17 mouse cellular contexts compared by ENCODE assay signal in genomic region chr19:46897135-46897534, GRCm38 (mm10).
DNase-seq lines count a peak whose midpoint lies in the region; ATAC-seq and TF ChIP-seq lines count a peak whose summit lies in the region.
"Had no signal": no experiment of that assay in that cellular context is flagged by ENCODE, and none has a peak within 500 bp of the region (broad histone marks: within the 10 kb centered on the region; RNA-seq: fewer than 3 reads in every experiment).

No protein-coding gene starts in this region.

- peak; percentile 61 for TF ChIP-seq RAD21 in MEL (IDR thresholded peaks at IDR 0.05; ENCODE audit: low read depth, low read length)

- H3K27me3 ChIP-seq in hindbrain, postnatal 0 days (ENCODE audit: insufficient read depth, low read length): no peaks in the 10 kb centered on the region
- H3K27me3 ChIP-seq in hindbrain, embryonic 13.5 days: no peaks in the 10 kb centered on the region
- H3K27me3 ChIP-seq in lung, embryonic 14.5 days (ENCODE audit: insufficient read depth, low read length): no peaks in the 10 kb centered on the region
- no peaks in the 10 kb centered on the region for H3K27me3 ChIP-seq in MEL (ENCODE audit: control insufficient read depth in 1 of 2, insufficient read depth in 2 of 2, low read length in 2 of 2)
- no peaks in the 10 kb centered on the region for H3K27me3 ChIP-seq in stomach, postnatal 0 days (ENCODE audit: control insufficient read depth, insufficient read depth, low read length)
- H3K27me3 ChIP-seq: embryonic facial prominence, embryonic 13.5 days; forebrain, embryonic 12.5 days; liver, embryonic 13.5 days; midbrain, embryonic 15.5 days; neural tube, embryonic 12.5 days; stomach, embryonic 15.5 days had no signal

- TF ChIP-seq EP300 in MEL (IDR thresholded peaks at IDR 0.05; ENCODE audit: low read depth in 1 of 2, low read length in 2 of 2): no peak
- TF ChIP-seq EP300 in stomach, postnatal 0 days (optimal IDR thresholded peaks at IDR 0.05): no peak

- no peak overlapping the region for H3K9ac ChIP-seq in hindbrain, postnatal 0 days (replicated peaks; ENCODE audit: low read length)
- H3K9ac ChIP-seq in hindbrain, embryonic 13.5 days: no peak overlapping the region
- H3K9ac ChIP-seq in lung, embryonic 14.5 days: no peak overlapping the region
- H3K9ac ChIP-seq in MEL (ENCODE audit: control insufficient read depth, low read depth, low read length, poor library complexity, severe bottlenecking): no peak overlapping the region
- no peak overlapping the region for H3K9ac ChIP-seq in stomach, postnatal 0 days (ENCODE audit: low read length)
- H3K9ac ChIP-seq: embryonic facial prominence, embryonic 13.5 days; forebrain, embryonic 12.5 days; liver, embryonic 13.5 days; midbrain, embryonic 15.5 days; neural tube, embryonic 12.5 days; stomach, embryonic 15.5 days had no signal

- no peak overlapping the region for H3K4me3 ChIP-seq in hindbrain, postnatal 0 days (ENCODE audit: low read length)
- H3K4me3 ChIP-seq in hindbrain, embryonic 13.5 days: no peak overlapping the region
- H3K4me3 ChIP-seq in lung, embryonic 14.5 days (ENCODE audit: low read depth, low read length): no peak overlapping the region
- no peak overlapping the region for H3K4me3 ChIP-seq in MEL (ENCODE audit: control insufficient read depth in 1 of 2, insufficient read depth in 1 of 2, low read depth in 2 of 2, low read length in 2 of 2)
- no peak overlapping the region for H3K4me3 ChIP-seq in stomach, postnatal 0 days (ENCODE audit: low read depth, low read length)
- H3K4me3 ChIP-seq: embryonic facial prominence, embryonic 13.5 days; forebrain, embryonic 12.5 days; hindbrain, embryonic 10.5 days; liver, embryonic 13.5 days; midbrain, embryonic 15.5 days; neural tube, embryonic 12.5 days; stomach, embryonic 15.5 days had no signal

- no peaks in the 10 kb centered on the region for H3K79me2 ChIP-seq in MEL (ENCODE audit: control insufficient read depth, insufficient read depth, low read length, poor library complexity)

- peaks cover 12% of the 10 kb centered on the region for H3K36me3 ChIP-seq in hindbrain, postnatal 0 days (ENCODE audit: insufficient read depth, low read length)
- peaks cover 40% of the 10 kb centered on the region for H3K36me3 ChIP-seq in hindbrain, embryonic 13.5 days
- H3K36me3 ChIP-seq in lung, embryonic 14.5 days (ENCODE audit: insufficient read depth): peaks cover 40% of the 10 kb centered on the region
- H3K36me3 ChIP-seq in MEL (ENCODE audit: control insufficient read depth in 1 of 2, insufficient read depth in 2 of 2, low read length in 2 of 2): peaks cover 12 to 51% of the 10 kb centered on the region in 2 experiments
- peaks cover 9% of the 10 kb centered on the region for H3K36me3 ChIP-seq in stomach, postnatal 0 days (ENCODE audit: control insufficient read depth, insufficient read depth, low read length)

- TF ChIP-seq POLR2A in MEL (IDR thresholded peaks at IDR 0.05; ENCODE audit: control insufficient read depth in 1 of 2, insufficient read depth in 1 of 2, low read depth in 1 of 2, low read length in 2 of 2, poor library complexity in 1 of 2): no peak

- H3K4me1 ChIP-seq in hindbrain, postnatal 0 days (ENCODE audit: insufficient read depth, low read length): no peaks in the 10 kb centered on the region
- H3K4me1 ChIP-seq in hindbrain, embryonic 13.5 days (replicated peaks): no peaks in the 10 kb centered on the region
- H3K4me1 ChIP-seq in lung, embryonic 14.5 days (ENCODE audit: insufficient read depth): no peaks in the 10 kb centered on the region
- H3K4me1 ChIP-seq in MEL (ENCODE audit: control insufficient read depth in 1 of 2, insufficient read depth in 2 of 2, low read length in 2 of 2): peaks cover 8 to 11% of the 10 kb centered on the region in 2 experiments; a peak in 3 of 4 replicates
- no peaks in the 10 kb centered on the region for H3K4me1 ChIP-seq in stomach, postnatal 0 days (replicated peaks; ENCODE audit: control insufficient read depth, insufficient read depth)
- H3K4me1 ChIP-seq: embryonic facial prominence, embryonic 13.5 days; forebrain, embryonic 12.5 days; hindbrain, embryonic 10.5 days; midbrain, embryonic 15.5 days; neural tube, embryonic 12.5 days; stomach, embryonic 15.5 days had no signal

- peak; percentile 38 for TF ChIP-seq CTCF in hindbrain, postnatal 0 days (IDR thresholded peaks at IDR 0.05; ENCODE audit: low read depth)
- TF ChIP-seq CTCF in lung, embryonic 14.5 days (IDR thresholded peaks at IDR 0.05; ENCODE audit: low read depth): peak; percentile 34; the same call in 1 of the 2 replicates
- peak; percentile 57 to 70 (median 67) for TF ChIP-seq CTCF in MEL (IDR thresholded peaks at IDR 0.05 in 2 of 3, conservative IDR thresholded peaks at IDR 0.05 in 1 of 3; ENCODE audit: control insufficient read depth in 1 of 3, insufficient read depth in 1 of 3, low read depth in 2 of 3, low read length in 3 of 3, poor library complexity in 1 of 3, severe bottlenecking in 1 of 3)
- TF ChIP-seq CTCF in stomach, postnatal 0 days (IDR thresholded peaks at IDR 0.05; ENCODE audit: low read depth): peak; percentile 50

- 83% methylated on average over 3 of the region's 3 CpGs for WGBS in hindbrain, postnatal 0 days
- 91% methylated on average over 3 of the region's 3 CpGs for WGBS in hindbrain, embryonic 13.5 days
- 80% methylated on average over 3 of the region's 3 CpGs for WGBS in lung, embryonic 14.5 days
- 87% methylated on average over 3 of the region's 3 CpGs for WGBS in stomach, postnatal 0 days

- DNase-seq in hindbrain, postnatal 0 days (ENCODE audit: low spot score): no peak
- no peak for DNase-seq in lung, embryonic 14.5 days
- DNase-seq in lung, postnatal 36 days: no peak
- DNase-seq in MEL (ENCODE audit: low read depth, low spot score): peak; percentile 59
- no peak for DNase-seq in stomach, postnatal 0 days (ENCODE audit: low spot score)
- DNase-seq in layer of hippocampus, adult 9-10 months (ENCODE audit: low spot score): no peak
- DNase-seq: adrenal gland, postnatal 25 days; cerebellum, postnatal 36 days; kidney, adult 11 months; liver, embryonic 13.5 days had no signal

- H3K9me3 ChIP-seq in hindbrain, postnatal 0 days (ENCODE audit: low read length): no peaks in the 10 kb centered on the region
- H3K9me3 ChIP-seq in hindbrain, embryonic 13.5 days: no peaks in the 10 kb centered on the region
- peaks cover 6% of the 10 kb centered on the region; the same call in 1 of the 2 replicates for H3K9me3 ChIP-seq in lung, embryonic 14.5 days (ENCODE audit: low read depth, low read length)
- no peaks in the 10 kb centered on the region for H3K9me3 ChIP-seq in MEL (replicated peaks; ENCODE audit: insufficient read depth, low read length)
- H3K9me3 ChIP-seq in stomach, postnatal 0 days (ENCODE audit: control insufficient read depth, low read length): no peaks in the 10 kb centered on the region
- H3K9me3 ChIP-seq: midbrain, embryonic 15.5 days; stomach, embryonic 15.5 days had no signal

- ATAC-seq in hindbrain, postnatal 0 days: no peak
- no peak for ATAC-seq in hindbrain, embryonic 13.5 days (ENCODE audit: low FRiP score)
- ATAC-seq in lung, embryonic 14.5 days (ENCODE audit: insufficient read depth): no peak
- no peak for ATAC-seq in stomach, postnatal 0 days (ENCODE audit: low FRiP score, low TSS enrichment)
- ATAC-seq: midbrain, embryonic 15.5 days had no signal

- H3K27ac ChIP-seq in hindbrain, postnatal 0 days: no peak overlapping the region
- H3K27ac ChIP-seq in hindbrain, embryonic 13.5 days: no peak overlapping the region
- no peak overlapping the region for H3K27ac ChIP-seq in lung, embryonic 14.5 days (ENCODE audit: low read depth)
- no peak overlapping the region for H3K27ac ChIP-seq in MEL (ENCODE audit: control insufficient read depth, low read depth, low read length)
- no peak overlapping the region for H3K27ac ChIP-seq in stomach, postnatal 0 days (replicated peaks)
- H3K27ac ChIP-seq: embryonic facial prominence, embryonic 13.5 days; forebrain, embryonic 12.5 days; hindbrain, embryonic 10.5 days; liver, embryonic 13.5 days; midbrain, embryonic 15.5 days; neural tube, embryonic 12.5 days; stomach, embryonic 15.5 days had no signal

- no peak overlapping the region for H3K4me2 ChIP-seq in hindbrain, postnatal 0 days (ENCODE audit: low read depth, low read length)
- no peak overlapping the region for H3K4me2 ChIP-seq in hindbrain, embryonic 13.5 days
- no peak overlapping the region for H3K4me2 ChIP-seq in lung, embryonic 14.5 days
- no peak overlapping the region for H3K4me2 ChIP-seq in stomach, postnatal 0 days (replicated peaks; ENCODE audit: low read depth)
- H3K4me2 ChIP-seq: embryonic facial prominence, embryonic 13.5 days; forebrain, embryonic 12.5 days; liver, embryonic 13.5 days; midbrain, embryonic 15.5 days; neural tube, embryonic 12.5 days; stomach, embryonic 15.5 days had no signal

TF ChIP-seq in MEL, 35 proteins besides CTCF, POLR2A, EP300 and RAD21:
- TF ChIP-seq SMC3 (IDR thresholded peaks at IDR 0.05; ENCODE audit: low read depth, low read length) (peak; percentile 70), UBTF (IDR thresholded peaks at IDR 0.05; ENCODE audit: borderline replicate concordance, insufficient read depth, low read depth, low read length) (no peak), ZC3H11A (IDR thresholded peaks at IDR 0.05; ENCODE audit: low read depth, low read length) (peak; percentile 61)
